Mouse (Mus musculus) spleen, adult 2 months (tissue): ENCODE results near the gene Vdr.

Source experiments
- CTCF ChIP-seq: fragments of 200-500 bp; IDR thresholded peaks from 2 replicates; pipeline ENCODE4 v1.5.1; 2011; ENCODE audit warnings: mild to moderate bottlenecking, inconsistent platforms; ENCODE audit not compliant: insufficient read depth, insufficient read length, insufficient replicate concordance; ENCODE audit errors: extremely low read depth
- POLR2A ChIP-seq: fragments of 200-500 bp; IDR thresholded peaks from 2 replicates; pipeline ENCODE4 v1.6.1; 2011; ENCODE audit warnings: low read depth, low read length, inconsistent platforms

GRCm38 (mm10) chr15:97813452-97814204, 96.8 kb downstream of the Vdr start:
- TF ChIP-seq CTCF = no peak
- TF ChIP-seq POLR2A = no peak
